ENCODE assay signal across 9 mouse cellular contexts in the genomic region with DNA sequence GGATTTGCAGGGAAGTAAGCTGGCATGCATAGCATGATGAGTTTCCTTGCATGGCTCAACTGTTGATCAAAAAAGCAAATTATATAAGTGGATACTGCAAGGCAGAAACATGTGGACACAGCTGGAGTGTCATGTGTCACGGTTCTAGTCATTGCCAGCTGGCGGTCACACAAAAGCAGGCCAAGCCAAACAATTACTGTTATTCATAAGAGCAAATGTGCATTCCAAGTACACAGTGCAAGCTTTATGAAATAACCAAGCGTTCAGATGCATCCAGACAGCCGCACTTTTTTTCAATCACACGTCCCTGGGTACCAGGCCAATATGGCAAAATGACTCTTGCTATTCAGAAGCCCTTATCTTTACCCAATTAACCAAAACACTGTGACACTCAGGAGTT.
DNase-seq lines count a peak whose midpoint lies in the region; ATAC-seq and TF ChIP-seq lines count a peak whose summit lies in the region.
"Had no signal": no experiment of that assay in that cellular context is flagged by ENCODE, and none has a peak within 500 bp of the region (broad histone marks: within the 10 kb centered on the region; RNA-seq: fewer than 3 reads in every experiment).

No protein-coding gene starts in this region.

- H3K36me3 ChIP-seq in intestine, embryonic 14.5 days (ENCODE audit: control insufficient read depth, insufficient read depth, low read length) = no peaks in the 10 kb centered on the region
- no peaks in the 10 kb centered on the region for H3K36me3 ChIP-seq in intestine, postnatal 0 days (ENCODE audit: control insufficient read depth, insufficient read depth)
- no peaks in the 10 kb centered on the region for H3K36me3 ChIP-seq in stomach, embryonic 16.5 days (ENCODE audit: control insufficient read depth, insufficient read depth, low read length)
- H3K36me3 ChIP-seq in thymus, adult 2 months (ENCODE audit: control insufficient read depth, insufficient read depth, low read length) = no peaks in the 10 kb centered on the region
- H3K36me3 ChIP-seq: heart, embryonic 13.5 days had no signal

- intact Hi-C loops in gastrocnemius, postnatal 36 days (cut with DNase I) = no loop called here

- no peak overlapping the region for H3K4me2 ChIP-seq in intestine, embryonic 14.5 days (ENCODE audit: low read length)
- H3K4me2 ChIP-seq in intestine, postnatal 0 days (replicated peaks; ENCODE audit: low read depth) = no peak overlapping the region
- H3K4me2 ChIP-seq in stomach, embryonic 16.5 days (ENCODE audit: low read depth, low read length) = no peak overlapping the region
- H3K4me2 ChIP-seq: heart, embryonic 13.5 days had no signal

- no peak for TF ChIP-seq POLR2A in brain, embryonic 14.5 days (IDR thresholded peaks at IDR 0.05; ENCODE audit: borderline replicate concordance, extremely low read depth, insufficient read depth, insufficient read length, poor library complexity, severe bottlenecking)
- no peak for TF ChIP-seq POLR2A in thymus, adult 2 months (IDR thresholded peaks at IDR 0.05; ENCODE audit: control insufficient read depth, extremely low read depth, insufficient read depth, low read length, poor library complexity)

- no peak for ATAC-seq in intestine, embryonic 14.5 days (replicated peaks; ENCODE audit: low FRiP score, low TSS enrichment, low read depth)
- no peak for ATAC-seq in intestine, postnatal 0 days
- ATAC-seq in stomach, embryonic 16.5 days (ENCODE audit: insufficient read depth, low FRiP score) = peak; percentile 66; the same call in 1 of the 2 replicates

- 66% methylated on average over 5 of the region's 5 CpGs for WGBS in intestine, embryonic 14.5 days
- WGBS in intestine, postnatal 0 days = 67% methylated on average over 5 of the region's 5 CpGs
- 45% methylated on average over 5 of the region's 5 CpGs for WGBS in stomach, embryonic 16.5 days
- 90% methylated on average over 5 of the region's 5 CpGs for WGBS in thymus, adult 2 months

- H3K4me1 ChIP-seq in intestine, embryonic 14.5 days (replicated peaks; ENCODE audit: control insufficient read depth, insufficient read depth, low read length) = no peaks in the 10 kb centered on the region
- no peaks in the 10 kb centered on the region for H3K4me1 ChIP-seq in intestine, postnatal 0 days (replicated peaks; ENCODE audit: control insufficient read depth, insufficient read depth, low read length)
- peaks cover 3% of the 10 kb centered on the region; the same call in 1 of the 2 replicates for H3K4me1 ChIP-seq in stomach, embryonic 16.5 days (ENCODE audit: control insufficient read depth, insufficient read depth, low read length)
- no peaks in the 10 kb centered on the region for H3K4me1 ChIP-seq in thymus, adult 2 months (replicated peaks; ENCODE audit: control insufficient read depth, insufficient read depth, low read length)

- no peak overlapping the region for H3K27ac ChIP-seq in intestine, embryonic 14.5 days (ENCODE audit: low read depth)
- H3K27ac ChIP-seq in intestine, postnatal 0 days (ENCODE audit: low read depth, low read length) = no peak overlapping the region
- no peak overlapping the region for H3K27ac ChIP-seq in stomach, embryonic 16.5 days (ENCODE audit: low read length)
- no peak overlapping the region for H3K27ac ChIP-seq in thymus, adult 2 months (ENCODE audit: control insufficient read depth, insufficient read depth, low read length)
- H3K27ac ChIP-seq: heart, embryonic 13.5 days had no signal

- peak; percentile 54 for DNase-seq in intestine, embryonic 14.5 days (ENCODE audit: low spot score)
- peak; percentile 51 for DNase-seq in brain, embryonic 14.5 days (ENCODE audit: low read depth)
- peak; percentile 69 to 70 for DNase-seq in gastrocnemius, postnatal 36 days
- peak; percentile 16 to 30 for DNase-seq in layer of hippocampus, adult 8-10 months (ENCODE audit: low spot score in 2 of 2)
- no peak for DNase-seq in thymus, adult 2 months
- DNase-seq in right cerebral cortex, postnatal 25 days = no peak

- no peak overlapping the region for H3K9ac ChIP-seq in intestine, embryonic 14.5 days (ENCODE audit: low read length)
- no peak overlapping the region for H3K9ac ChIP-seq in intestine, postnatal 0 days (ENCODE audit: low read depth, low read length)
- H3K9ac ChIP-seq in stomach, embryonic 16.5 days (ENCODE audit: low read length) = no peak overlapping the region
- H3K9ac ChIP-seq: heart, embryonic 13.5 days had no signal

- no peaks in the 10 kb centered on the region for H3K9me3 ChIP-seq in intestine, embryonic 14.5 days (ENCODE audit: control insufficient read depth, low read length)
- H3K9me3 ChIP-seq in intestine, postnatal 0 days (ENCODE audit: control insufficient read depth) = no peaks in the 10 kb centered on the region
- H3K9me3 ChIP-seq in stomach, embryonic 16.5 days (replicated peaks; ENCODE audit: control insufficient read depth, low read length) = no peaks in the 10 kb centered on the region
- H3K9me3 ChIP-seq: heart, embryonic 13.5 days had no signal

- no peaks in the 10 kb centered on the region for H3K27me3 ChIP-seq in intestine, embryonic 14.5 days (replicated peaks; ENCODE audit: control insufficient read depth, insufficient read depth, low read length)
- no peaks in the 10 kb centered on the region for H3K27me3 ChIP-seq in intestine, postnatal 0 days (replicated peaks; ENCODE audit: control insufficient read depth, insufficient read depth, low read length)
- H3K27me3 ChIP-seq in stomach, embryonic 16.5 days (ENCODE audit: control insufficient read depth, insufficient read depth, low read length) = no peaks in the 10 kb centered on the region
- H3K27me3 ChIP-seq in thymus, adult 2 months (ENCODE audit: control insufficient read depth, insufficient read depth, low read length) = no peaks in the 10 kb centered on the region
- H3K27me3 ChIP-seq: heart, embryonic 13.5 days had no signal

- H3K4me3 ChIP-seq in intestine, embryonic 14.5 days (ENCODE audit: low read depth, low read length) = no peak overlapping the region
- no peak overlapping the region for H3K4me3 ChIP-seq in intestine, postnatal 0 days (ENCODE audit: low read depth, low read length)
- no peak overlapping the region for H3K4me3 ChIP-seq in stomach, embryonic 16.5 days (replicated peaks; ENCODE audit: low read length)
- no peak overlapping the region for H3K4me3 ChIP-seq in thymus, adult 2 months (ENCODE audit: control insufficient read depth, insufficient read depth, low read length)
- H3K4me3 ChIP-seq: heart, embryonic 13.5 days had no signal

- TF ChIP-seq CTCF in intestine, postnatal 0 days (IDR thresholded peaks at IDR 0.05; ENCODE audit: low read depth) = no peak
- TF ChIP-seq CTCF in brain, embryonic 14.5 days (IDR thresholded peaks at IDR 0.05; ENCODE audit: borderline replicate concordance, extremely low read depth, insufficient read depth, insufficient read length) = no peak
- TF ChIP-seq CTCF in thymus, adult 2 months (IDR thresholded peaks at IDR 0.05; ENCODE audit: borderline replicate concordance, control insufficient read depth, extremely low read depth, insufficient read depth, low read length, poor library complexity) = no peak

Comparison
In these comparisons a context has a peak if more than half of its experiments do, and no peak if none do; other contexts are left out.
1. DNase-seq: peak in intestine, embryonic 14.5 days (single experiment), brain, embryonic 14.5 days (single experiment), gastrocnemius, postnatal 36 days (2 of 2) and layer of hippocampus, adult 8-10 months (2 of 2); none in thymus, adult 2 months (single experiment) and right cerebral cortex, postnatal 25 days (single experiment).